Mouse (Mus musculus) brain, embryonic 14.5 days (tissue): ENCODE data around the gene Gm10715. TPM values are rescaled to one million over a fixed set of nuclear protein-coding genes. Genes with fewer than 3 reads are reported as not detected.
"Not testable (repeated sequence)": the region's sequence is repeated elsewhere in the genome, so short reads cannot be mapped to it uniquely, and the experiment has no call there.

Experiments used
- DNase-seq: peaks from one replicate; pipeline ENCODE4 v3.0.0-alpha.2; 2011; ENCODE audit warnings: low read depth
- polyA plus RNA-seq: library from polyadenylated mRNA; depleted of rRNA; stranded (reverse); fragments of >200 nt; gene quantifications from 2 replicates; pipeline ENCODE4 v1.2.3, GENCODE M21; 2012; rRNA removed

The Gm10715 gene
- polyA plus RNA-seq: not detected in 2 replicates

DNA sequence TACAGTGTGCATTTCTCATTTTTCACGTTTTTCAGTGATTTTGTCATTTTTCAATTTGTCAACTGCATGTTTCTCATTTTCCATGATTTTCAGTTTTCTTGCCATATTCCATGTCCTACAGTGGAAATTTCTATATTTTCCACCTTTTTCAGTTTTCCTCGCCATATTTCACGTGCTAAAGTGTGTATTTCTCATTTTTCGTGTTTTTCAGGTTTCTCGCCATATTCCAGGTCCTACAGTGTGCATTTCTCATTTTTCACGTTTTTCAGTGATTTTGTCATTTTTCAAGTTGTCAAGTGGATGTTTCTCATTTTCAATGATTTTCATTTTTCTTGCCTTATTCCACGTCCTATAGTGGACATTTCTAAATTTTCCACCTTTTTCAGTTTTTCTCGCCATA, at the start of gene Gm10715:
Gm10715 (plus strand) TSS at position 301 of the 400 bp plus-strand sequence.
- not testable (repeated sequence) for DNase-seq

DNA sequence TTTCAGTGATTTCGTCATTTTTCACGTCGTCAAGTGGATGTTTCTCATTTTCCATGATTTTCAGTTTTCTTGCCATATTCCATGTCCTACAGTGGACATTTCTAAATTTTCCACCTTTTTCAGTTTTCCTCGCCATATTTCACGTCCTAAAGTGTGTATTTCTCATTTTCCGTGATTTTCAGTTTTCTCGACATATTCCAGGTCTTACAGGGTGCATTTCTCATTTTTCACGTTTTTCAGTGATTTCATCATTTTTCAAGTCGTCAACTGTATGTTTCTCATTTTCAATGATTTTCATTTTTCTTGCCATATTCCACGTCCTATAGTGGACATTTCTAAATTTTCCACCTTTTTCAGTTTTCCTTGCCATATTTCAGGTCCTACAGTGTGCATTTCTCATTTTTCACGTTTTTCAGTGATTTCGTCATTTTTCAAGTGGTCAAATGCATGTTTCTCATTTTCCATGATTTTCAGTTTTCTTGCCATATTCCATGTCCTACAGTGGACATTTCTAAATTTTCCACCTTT, 36.2 kb upstream of the Gm10715 start, which contains the start of gene Gm10722:
Gm10722 (plus strand) TSS at position 478 of the 528 bp plus-strand sequence.
- DNase-seq: peak; percentile 52

DNA sequence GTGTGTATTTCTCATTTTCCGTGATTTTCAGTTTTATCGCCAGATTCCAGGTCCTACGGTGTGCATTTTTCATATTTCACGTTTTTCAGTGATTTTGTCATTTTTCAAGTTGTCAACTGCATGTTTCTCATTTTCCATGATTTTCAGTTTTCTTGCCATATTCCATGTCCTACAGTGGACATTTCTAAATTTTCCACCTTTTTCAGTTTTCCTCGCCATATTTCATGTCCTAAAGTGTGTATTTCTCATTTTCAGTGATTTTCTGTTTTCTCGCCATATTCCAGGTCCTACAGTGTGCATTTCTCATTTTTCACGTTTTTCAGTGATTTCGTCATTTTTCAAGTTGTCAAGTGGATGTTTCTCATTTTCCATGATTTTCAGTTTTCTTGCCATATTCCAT, 35.7 kb upstream of the Gm10715 start:
- not testable (repeated sequence) for DNase-seq

DNA sequence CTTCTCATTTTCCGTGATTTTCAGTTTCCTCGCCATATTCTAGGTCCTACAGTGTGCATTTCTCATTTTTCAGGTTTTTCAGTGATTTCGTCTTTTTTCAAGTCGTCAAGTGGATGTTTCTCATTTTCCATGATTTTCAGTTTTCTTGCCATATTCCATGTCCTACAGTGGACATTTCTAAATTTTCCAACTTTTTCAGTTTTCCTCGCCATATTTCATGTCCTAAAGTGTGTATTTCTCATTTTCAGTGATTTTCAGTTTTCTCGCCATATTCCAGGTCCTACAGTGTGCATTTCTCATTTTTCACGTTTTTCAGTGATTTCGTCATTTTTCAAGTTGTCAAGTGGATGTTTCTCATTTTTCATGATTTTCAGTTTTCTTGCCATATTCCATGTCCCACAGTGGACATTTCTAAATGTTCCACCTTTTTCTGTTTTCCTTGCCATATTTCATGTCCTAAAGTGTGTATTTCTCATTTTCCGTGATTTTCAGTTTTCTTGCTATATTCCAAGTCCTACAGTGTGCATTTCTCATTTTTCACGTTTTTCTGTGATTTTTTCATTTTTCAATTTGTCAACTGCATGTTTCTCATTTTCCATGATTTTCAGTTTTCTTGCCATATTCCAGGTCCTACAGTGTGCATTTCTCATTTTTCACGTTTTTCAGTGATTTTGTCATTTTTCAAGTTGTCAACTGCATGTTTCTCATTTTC, 34.6 kb upstream of the Gm10715 start:
- DNase-seq: peak; percentile 30

DNA sequence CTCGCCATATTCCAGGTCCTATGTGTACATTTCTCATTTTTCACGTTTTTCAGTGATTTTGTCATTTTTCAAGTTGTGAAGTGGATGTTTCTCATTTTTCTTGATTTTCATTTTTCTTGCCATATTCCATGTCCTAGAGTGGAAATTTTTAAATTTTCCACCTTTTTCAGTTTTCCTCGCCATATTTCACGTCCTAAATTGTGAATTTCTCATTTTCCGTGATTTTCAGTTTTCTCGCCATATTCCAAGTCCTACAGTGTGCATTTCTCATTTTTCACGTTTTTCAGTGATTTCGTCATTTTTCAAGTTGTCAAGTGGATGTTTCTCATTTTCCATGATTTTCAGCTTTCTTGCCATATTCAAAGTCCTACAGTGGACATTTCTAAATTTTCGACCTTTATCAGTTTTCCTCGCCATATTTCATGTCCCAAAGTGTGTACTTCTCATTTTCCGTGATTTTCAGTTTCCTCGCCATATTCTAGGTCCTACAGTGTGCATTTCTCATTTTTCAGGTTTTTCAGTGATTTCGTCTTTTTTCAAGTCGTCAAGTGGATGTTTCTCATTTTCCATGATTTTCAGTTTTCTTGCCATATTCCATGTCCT, 33.8 kb upstream of the Gm10715 start, which contains the start of gene Gm11168:
Gm11168 (plus strand) TSS at position 553 of the 603 bp plus-strand sequence.
- DNase-seq: not testable (repeated sequence)

DNA sequence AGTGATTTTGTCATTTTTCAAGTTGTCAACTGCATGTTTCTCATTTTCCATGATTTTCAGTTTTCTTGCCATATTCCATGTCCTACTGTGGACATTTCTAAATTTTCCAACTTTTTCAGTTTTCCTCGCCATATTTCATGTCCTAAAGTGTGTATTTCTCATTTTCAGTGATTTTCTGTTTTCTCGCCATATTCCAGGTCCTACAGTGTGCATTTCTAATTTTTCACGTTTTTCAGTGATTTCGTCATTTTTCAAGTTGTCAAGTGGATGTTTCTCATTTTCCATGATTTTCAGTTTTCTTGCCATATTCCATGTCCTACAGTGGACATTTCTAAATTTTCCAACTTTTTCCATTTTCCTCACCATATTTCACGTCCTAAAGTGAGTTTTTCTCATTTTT, 30.5 kb upstream of the Gm10715 start:
- not testable (repeated sequence) for DNase-seq

DNA sequence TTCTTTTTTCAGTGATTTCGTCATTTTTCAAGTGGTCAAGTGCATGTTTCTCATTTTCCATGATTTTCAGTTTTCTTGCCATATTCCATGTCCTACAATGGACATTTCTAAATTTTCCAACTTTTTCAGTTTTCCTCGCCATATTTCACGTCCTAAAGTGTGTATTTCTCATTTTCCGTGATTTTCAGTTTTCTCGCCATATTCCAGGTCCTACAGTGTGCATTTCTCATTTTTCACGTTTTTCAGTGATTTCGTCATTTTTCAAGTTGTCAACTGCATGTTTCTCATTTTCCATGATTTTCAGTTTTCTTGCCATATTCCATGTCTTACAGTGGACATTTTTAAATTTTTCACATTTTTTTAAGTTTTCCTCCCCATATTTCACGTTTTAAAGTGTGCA, 30.0 kb upstream of the Gm10715 start:
- not testable (repeated sequence) for DNase-seq

DNA sequence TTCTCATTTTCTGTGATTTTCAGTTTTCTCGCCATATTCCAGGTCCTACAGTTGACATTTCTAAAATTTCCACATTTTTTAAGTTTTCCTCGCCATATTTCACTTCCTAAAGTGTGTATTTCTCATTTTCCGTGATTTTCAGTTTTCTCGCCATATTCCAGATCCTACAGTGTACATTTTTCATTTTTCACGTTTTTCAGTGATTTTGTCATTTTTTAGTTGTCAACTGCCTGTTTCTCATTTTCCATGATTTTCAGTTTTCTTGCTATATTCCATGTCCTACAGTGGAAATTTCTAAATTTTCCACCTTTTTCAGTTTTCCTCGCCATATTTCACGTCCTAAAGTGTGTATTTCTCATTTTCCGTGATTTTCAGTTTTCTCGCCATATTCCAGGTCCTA, 29.4 kb upstream of the Gm10715 start:
- peak; percentile 16 for DNase-seq

DNA sequence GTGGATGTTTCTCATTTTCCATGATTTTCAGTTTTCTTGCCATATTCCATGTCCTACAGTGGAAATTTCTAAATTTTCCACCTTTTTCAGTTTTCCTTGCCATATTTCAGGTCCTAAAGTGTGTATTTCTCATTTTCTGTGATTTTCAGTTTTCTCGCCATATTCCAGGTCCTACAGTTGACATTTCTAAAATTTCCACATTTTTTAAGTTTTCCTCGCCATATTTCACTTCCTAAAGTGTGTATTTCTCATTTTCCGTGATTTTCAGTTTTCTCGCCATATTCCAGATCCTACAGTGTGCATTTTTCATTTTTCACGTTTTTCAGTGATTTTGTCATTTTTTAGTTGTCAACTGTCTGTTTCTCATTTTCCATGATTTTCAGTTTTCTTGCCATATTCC, 27.3 kb upstream of the Gm10715 start:
- not testable (repeated sequence) for DNase-seq

DNA sequence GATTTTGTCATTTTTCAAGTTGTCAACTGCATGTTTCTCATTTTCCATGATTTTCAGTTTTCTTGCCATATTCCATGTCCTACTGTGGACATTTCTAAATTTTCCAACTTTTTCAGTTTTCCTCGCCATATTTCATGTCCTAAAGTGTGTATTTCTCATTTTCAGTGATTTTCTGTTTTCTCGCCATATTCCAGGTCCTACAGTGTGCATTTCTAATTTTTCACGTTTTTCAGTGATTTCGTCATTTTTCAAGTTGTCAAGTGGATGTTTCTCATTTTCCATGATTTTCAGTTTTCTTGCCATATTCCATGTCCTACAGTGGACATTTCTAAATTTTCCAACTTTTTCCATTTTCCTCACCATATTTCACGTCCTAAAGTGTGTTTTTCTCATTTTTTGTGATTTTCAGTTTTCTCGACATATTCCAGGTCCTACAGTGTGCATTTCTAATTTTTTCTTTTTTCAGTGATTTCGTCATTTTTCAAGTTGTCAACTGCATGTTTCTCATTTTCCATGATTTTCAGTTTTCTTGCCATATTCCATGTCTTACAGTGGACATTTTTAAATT, 24.5 kb upstream of the Gm10715 start:
- DNase-seq: not testable (repeated sequence)

DNA sequence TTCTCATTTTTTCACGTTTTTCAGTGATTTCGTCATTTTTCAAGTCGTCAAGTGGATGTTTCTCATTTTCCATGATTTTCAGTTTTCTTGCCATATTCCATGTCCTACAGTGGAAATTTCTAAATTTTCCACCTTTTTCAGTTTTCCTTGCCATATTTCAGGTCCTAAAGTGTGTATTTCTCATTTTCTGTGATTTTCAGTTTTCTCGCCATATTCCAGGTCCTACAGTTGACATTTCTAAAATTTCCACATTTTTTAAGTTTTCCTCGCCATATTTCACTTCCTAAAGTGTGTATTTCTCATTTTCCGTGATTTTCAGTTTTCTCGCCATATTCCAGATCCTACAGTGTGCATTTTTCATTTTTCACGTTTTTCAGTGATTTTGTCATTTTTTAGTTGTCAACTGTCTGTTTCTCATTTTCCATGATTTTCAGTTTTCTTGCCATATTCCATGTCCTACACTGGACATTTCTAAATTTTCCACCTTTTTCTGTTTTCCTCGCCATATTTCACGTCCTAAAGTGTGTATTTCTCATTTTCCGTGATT, 23.9 kb upstream of the Gm10715 start, which contains the start of gene Gm10721:
Gm10721 (plus strand) TSS at position 408 of the 547 bp plus-strand sequence.
- DNase-seq: not testable (repeated sequence)

DNA sequence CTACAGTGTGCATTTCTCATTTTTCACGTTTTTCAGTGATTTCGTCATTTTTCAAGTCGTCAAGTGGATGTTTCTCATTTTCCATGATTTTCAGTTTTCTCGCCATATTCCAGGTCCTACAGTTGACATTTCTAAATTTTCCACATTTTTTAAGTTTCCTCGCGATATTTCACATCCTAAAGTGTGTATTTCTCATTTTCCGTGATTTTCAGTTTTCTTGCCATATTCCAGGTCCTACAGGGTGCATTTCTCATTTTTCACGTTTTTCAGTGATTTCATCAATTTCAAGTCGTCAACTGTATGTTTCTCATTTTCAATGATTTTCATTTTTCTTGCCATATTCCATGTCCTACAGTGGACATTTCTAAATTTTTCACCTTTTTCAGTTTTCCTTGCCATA, 21.3 kb upstream of the Gm10715 start, which contains the start of gene Gm10720:
Gm10720 (plus strand) TSS at position 301 of the 400 bp plus-strand sequence.
- not testable (repeated sequence) for DNase-seq

DNA sequence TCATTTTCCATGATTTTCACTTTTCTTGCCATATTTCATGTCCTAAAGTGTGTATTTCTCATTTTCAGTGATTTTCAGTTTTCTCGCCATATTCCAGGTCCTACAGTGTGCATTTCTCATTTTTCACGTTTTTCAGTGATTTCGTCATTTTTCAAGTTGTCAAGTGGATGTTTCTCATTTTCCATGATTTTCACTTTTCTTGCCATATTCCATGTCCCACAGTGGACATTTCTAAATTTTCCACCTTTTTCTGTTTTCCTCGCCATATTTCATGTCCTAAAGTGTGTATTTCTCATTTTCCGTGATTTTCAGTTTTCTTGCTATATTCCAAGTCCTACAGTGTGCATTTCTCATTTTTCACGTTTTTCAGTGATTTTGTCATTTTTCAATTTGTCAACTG, 20.8 kb upstream of the Gm10715 start:
- not testable (repeated sequence) for DNase-seq

DNA sequence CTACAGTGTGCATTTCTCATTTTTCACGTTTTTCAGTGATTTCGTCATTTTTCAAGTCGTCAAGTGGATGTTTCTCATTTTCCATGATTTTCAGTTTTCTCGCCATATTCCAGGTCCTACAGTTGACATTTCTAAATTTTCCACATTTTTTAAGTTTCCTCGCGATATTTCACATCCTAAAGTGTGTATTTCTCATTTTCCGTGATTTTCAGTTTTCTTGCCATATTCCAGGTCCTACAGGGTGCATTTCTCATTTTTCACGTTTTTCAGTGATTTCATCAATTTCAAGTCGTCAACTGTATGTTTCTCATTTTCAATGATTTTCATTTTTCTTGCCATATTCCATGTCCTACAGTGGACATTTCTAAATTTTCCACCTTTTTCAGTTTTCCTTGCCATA, 19.6 kb upstream of the Gm10715 start, which contains the start of gene Gm10719:
Gm10719 (plus strand) TSS at position 301 of the 400 bp plus-strand sequence.
- DNase-seq: not testable (repeated sequence)

DNA sequence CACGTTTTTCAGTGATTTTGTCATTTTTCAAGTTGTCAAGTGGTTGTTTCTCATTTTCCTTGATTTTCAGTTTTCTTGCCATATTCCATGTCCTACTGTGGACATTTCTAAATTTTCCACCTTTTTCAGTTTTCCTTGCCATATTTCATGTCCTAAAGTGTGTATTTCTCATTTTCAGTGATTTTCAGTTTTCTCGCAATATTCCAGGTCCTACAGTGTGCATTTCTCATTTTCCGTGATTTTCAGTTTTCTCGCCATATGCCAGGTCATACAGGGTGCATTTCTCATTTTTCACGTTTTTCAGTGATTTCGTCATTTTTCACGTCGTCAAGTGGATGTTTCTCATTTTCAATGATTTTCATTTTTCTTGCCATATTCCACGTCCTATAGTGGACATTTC, 17.7 kb upstream of the Gm10715 start:
- not testable (repeated sequence) for DNase-seq

DNA sequence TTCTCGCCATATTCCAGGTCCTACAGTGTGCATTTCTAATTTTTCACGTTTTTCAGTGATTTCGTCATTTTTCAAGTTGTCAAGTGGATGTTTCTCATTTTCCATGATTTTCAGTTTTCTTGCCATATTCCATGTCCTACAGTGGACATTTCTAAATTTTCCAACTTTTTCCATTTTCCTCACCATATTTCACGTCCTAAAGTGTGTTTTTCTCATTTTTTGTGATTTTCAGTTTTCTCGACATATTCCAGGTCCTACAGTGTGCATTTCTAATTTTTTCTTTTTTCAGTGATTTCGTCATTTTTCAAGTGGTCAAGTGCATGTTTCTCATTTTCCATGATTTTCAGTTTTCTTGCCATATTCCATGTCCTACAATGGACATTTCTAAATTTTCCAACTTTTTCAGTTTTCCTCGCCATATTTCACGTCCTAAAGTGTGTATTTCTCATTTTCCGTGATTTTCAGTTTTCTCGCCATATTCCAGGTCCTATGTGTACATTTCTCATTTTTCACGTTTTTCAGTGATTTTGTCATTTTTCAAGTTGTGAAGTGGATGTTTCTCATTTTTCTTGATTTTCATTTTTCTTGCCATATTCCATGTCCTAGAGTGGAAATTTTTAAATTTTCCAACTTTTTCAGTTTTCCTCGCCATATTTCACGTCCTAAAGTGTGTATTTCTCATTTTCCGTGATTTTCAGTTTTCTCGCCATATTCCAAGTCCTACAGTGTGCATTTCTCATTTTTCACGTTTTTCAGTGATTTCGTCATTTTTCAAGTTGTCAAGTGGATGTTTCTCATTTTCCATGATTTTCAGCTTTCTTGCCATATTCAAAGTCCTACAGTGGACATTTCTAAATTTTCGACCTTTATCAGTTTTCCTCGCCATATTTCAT, 16.6 kb upstream of the Gm10715 start:
- not testable (repeated sequence) for DNase-seq

DNA sequence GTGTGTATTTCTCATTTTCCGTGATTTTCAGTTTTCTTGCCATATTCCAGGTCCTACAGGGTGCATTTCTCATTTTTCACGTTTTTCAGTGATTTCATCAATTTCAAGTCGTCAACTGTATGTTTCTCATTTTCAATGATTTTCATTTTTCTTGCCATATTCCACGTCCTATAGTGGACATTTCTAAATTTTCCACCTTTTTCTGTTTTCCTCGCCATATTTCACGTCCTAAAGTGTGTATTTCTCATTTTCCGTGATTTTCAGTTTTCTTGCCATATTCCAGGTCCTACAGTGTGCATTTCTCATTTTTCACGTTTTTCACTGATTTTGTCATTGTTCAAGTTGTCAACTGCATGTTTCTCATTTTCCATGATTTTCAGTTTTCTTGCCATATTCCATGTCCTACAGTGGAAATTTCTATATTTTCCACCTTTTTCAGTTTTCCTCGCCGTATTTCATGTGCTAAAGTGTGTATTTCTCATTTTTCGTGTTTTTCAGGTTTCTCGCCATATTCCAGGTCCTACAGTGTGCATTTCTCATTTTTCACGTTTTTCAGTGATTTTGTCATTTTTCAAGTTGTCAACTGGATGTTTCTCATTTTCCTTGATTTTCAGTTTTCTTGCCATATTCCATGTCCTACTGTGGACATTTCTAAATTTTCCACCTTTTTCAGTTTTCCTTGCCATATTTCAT, 14.2 kb upstream of the Gm10715 start:
- DNase-seq: not testable (repeated sequence)

DNA sequence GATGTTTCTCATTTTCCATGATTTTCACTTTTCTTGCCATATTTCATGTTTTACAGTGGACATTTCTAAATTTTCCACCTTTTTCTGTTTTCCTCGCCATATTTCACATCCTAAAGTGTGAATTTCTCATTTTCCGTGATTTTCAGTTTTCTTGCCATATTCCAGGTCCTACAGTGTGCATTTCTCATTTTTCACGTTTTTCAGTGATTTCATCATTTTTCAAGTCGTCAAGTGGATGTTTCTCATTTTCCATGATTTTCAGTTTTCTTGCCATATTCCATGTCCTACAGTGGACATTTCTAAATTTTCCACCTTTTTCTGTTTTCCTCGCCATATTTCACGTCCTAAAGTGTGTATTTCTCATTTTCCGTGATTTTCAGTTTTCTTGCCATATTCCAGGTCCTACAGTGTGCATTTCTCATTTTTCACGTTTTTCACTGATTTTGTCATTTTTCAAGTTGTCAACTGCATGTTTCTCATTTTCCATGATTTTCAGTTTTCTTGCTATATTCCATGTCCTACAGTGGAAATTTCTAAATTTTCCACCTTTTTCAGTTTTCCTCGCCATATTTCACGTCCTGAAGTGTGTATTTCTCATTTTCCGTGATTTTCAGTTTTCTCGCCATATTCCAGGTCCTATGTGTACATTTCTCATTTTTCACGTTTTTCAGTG, 13.2 kb upstream of the Gm10715 start, which contains the start of gene Gm10718:
Gm10718 (plus strand) TSS at position 236 of the 673 bp plus-strand sequence.
- not testable (repeated sequence) for DNase-seq
